Mouse (Mus musculus): ENCODE results near the gene Myo9b. TPM values are rescaled to one million over a fixed set of nuclear protein-coding genes. Genes with fewer than 3 reads are reported as not detected.

The Myo9b gene
- polyA plus RNA-seq, 1 experiment from 2014 or later = 5.8 TPM

GRCm38 (mm10) chr8:71372427-71372826, 99.9 kb downstream of the Myo9b start:
- peaks cover 19% of the 10 kb centered on the region for H3K36me3 ChIP-seq (ENCODE audit: control insufficient read depth, insufficient read depth, low read length)
- H3K9ac ChIP-seq (ENCODE audit: low read length) = no peak overlapping the region
- TF ChIP-seq CTCF (IDR thresholded peaks at IDR 0.05; ENCODE audit: low read depth) (no peak), EP300 (optimal IDR thresholded peaks at IDR 0.05) (no peak)
- no peaks in the 10 kb centered on the region for H3K9me3 ChIP-seq (ENCODE audit: control insufficient read depth, low read length)
- H3K4me3 ChIP-seq (ENCODE audit: low read depth, low read length) = no peak overlapping the region
- 83% methylated on average over 12 of the region's 12 CpGs for WGBS
- DNase-seq (ENCODE audit: low spot score) (no peak), ATAC-seq (ENCODE audit: low FRiP score, low TSS enrichment) (no peak)
- no peak overlapping the region for H3K27ac ChIP-seq (replicated peaks)
- H3K4me2 ChIP-seq (replicated peaks; ENCODE audit: low read depth) = no peak overlapping the region
- peaks cover 13% of the 10 kb centered on the region for H3K4me1 ChIP-seq (replicated peaks; ENCODE audit: control insufficient read depth, insufficient read depth)
- no peaks in the 10 kb centered on the region for H3K27me3 ChIP-seq (ENCODE audit: control insufficient read depth, insufficient read depth, low read length)

GRCm38 (mm10) chr8:71373000-71373399, 100.5 kb downstream of the Myo9b start:
- peaks cover 14% of the 10 kb centered on the region for H3K4me1 ChIP-seq (replicated peaks; ENCODE audit: control insufficient read depth, insufficient read depth)
- ATAC-seq (ENCODE audit: low FRiP score, low TSS enrichment) (no peak), DNase-seq (ENCODE audit: low spot score) (no peak)
- H3K27me3 ChIP-seq (ENCODE audit: control insufficient read depth, insufficient read depth, low read length) = no peaks in the 10 kb centered on the region
- 84% methylated on average over 3 of the region's 3 CpGs for WGBS
- H3K4me3 ChIP-seq (ENCODE audit: low read depth, low read length) = no peak overlapping the region
- H3K27ac ChIP-seq (replicated peaks) = no peak overlapping the region
- H3K9me3 ChIP-seq (ENCODE audit: control insufficient read depth, low read length) = no peaks in the 10 kb centered on the region
- no peak overlapping the region for H3K4me2 ChIP-seq (replicated peaks; ENCODE audit: low read depth)
- peaks cover 19% of the 10 kb centered on the region for H3K36me3 ChIP-seq (ENCODE audit: control insufficient read depth, insufficient read depth, low read length)
- no peak overlapping the region for H3K9ac ChIP-seq (ENCODE audit: low read length)
- TF ChIP-seq EP300 (optimal IDR thresholded peaks at IDR 0.05) (no peak), CTCF (IDR thresholded peaks at IDR 0.05; ENCODE audit: low read depth) (peak; percentile 17; the same call in 1 of the 2 replicates)

GRCm38 (mm10) chr8:71374616-71375206, 102.2 kb downstream of the Myo9b start:
- H3K4me3 ChIP-seq (ENCODE audit: low read depth, low read length) = no peak overlapping the region
- H3K9me3 ChIP-seq (ENCODE audit: control insufficient read depth, low read length) = no peaks in the 10 kb centered on the region
- H3K4me1 ChIP-seq (replicated peaks; ENCODE audit: control insufficient read depth, insufficient read depth) = peaks cover 19% of the 10 kb centered on the region
- no peak overlapping the region for H3K4me2 ChIP-seq (replicated peaks; ENCODE audit: low read depth)
- H3K36me3 ChIP-seq (ENCODE audit: control insufficient read depth, insufficient read depth, low read length) = peaks cover 13% of the 10 kb centered on the region
- TF ChIP-seq EP300 (optimal IDR thresholded peaks at IDR 0.05) (no peak), CTCF (IDR thresholded peaks at IDR 0.05; ENCODE audit: low read depth) (no peak)
- no peak overlapping the region for H3K27ac ChIP-seq (replicated peaks)
- WGBS = 76% methylated on average over 17 of the region's 17 CpGs
- DNase-seq (ENCODE audit: low spot score) = peak; percentile 53
- H3K27me3 ChIP-seq (ENCODE audit: control insufficient read depth, insufficient read depth, low read length) = no peaks in the 10 kb centered on the region
- ATAC-seq (ENCODE audit: low FRiP score, low TSS enrichment) = no peak
- no peak overlapping the region for H3K9ac ChIP-seq (ENCODE audit: low read length)

GRCm38 (mm10) chr8:71375581-71376422, 103.3 kb downstream of the Myo9b start:
- peaks cover 19% of the 10 kb centered on the region for H3K4me1 ChIP-seq (replicated peaks; ENCODE audit: control insufficient read depth, insufficient read depth)
- no peaks in the 10 kb centered on the region for H3K9me3 ChIP-seq (ENCODE audit: control insufficient read depth, low read length)
- 14% methylated on average over 65 of the region's 74 CpGs for WGBS
- peaks cover 13% of the 10 kb centered on the region for H3K36me3 ChIP-seq (ENCODE audit: control insufficient read depth, insufficient read depth, low read length)
- peak; percentile 50 for ATAC-seq (ENCODE audit: low FRiP score, low TSS enrichment)
- peak overlapping the region; percentile 39 for H3K4me2 ChIP-seq (replicated peaks; ENCODE audit: low read depth)
- no peaks in the 10 kb centered on the region for H3K27me3 ChIP-seq (ENCODE audit: control insufficient read depth, insufficient read depth, low read length)
- DNase-seq (ENCODE audit: low spot score) = peak; percentile 90
- 0 out of 2 replicates have a peak overlapping the region, but pooled peaks have one; percentile 8 for H3K4me3 ChIP-seq (ENCODE audit: low read depth, low read length)
- peak overlapping the region; percentile 13 for H3K9ac ChIP-seq (ENCODE audit: low read length)
- 0 out of 2 replicates have a peak overlapping the region, but pooled peaks have one; percentile 35 for H3K27ac ChIP-seq (replicated peaks)
- TF ChIP-seq CTCF (IDR thresholded peaks at IDR 0.05; ENCODE audit: low read depth) (peak; percentile 55), EP300 (optimal IDR thresholded peaks at IDR 0.05) (no peak)

GRCm38 (mm10) chr8:71376423-71377030, 104.0 kb downstream of the Myo9b start:
- no peak for DNase-seq (ENCODE audit: low spot score)
- no peaks in the 10 kb centered on the region for H3K27me3 ChIP-seq (ENCODE audit: control insufficient read depth, insufficient read depth, low read length)
- no peak overlapping the region for H3K27ac ChIP-seq (replicated peaks)
- H3K36me3 ChIP-seq (ENCODE audit: control insufficient read depth, insufficient read depth, low read length) = peaks cover 13% of the 10 kb centered on the region
- H3K4me3 ChIP-seq (ENCODE audit: low read depth, low read length) = no peak overlapping the region
- H3K9me3 ChIP-seq (ENCODE audit: control insufficient read depth, low read length) = no peaks in the 10 kb centered on the region
- TF ChIP-seq CTCF (IDR thresholded peaks at IDR 0.05; ENCODE audit: low read depth) (no peak), EP300 (optimal IDR thresholded peaks at IDR 0.05) (no peak)
- H3K4me2 ChIP-seq (replicated peaks; ENCODE audit: low read depth) = peak overlapping the region; percentile 39
- H3K4me1 ChIP-seq (replicated peaks; ENCODE audit: control insufficient read depth, insufficient read depth) = peaks cover 19% of the 10 kb centered on the region
- 63% methylated on average over 8 of the region's 8 CpGs for WGBS
- no peak overlapping the region for H3K9ac ChIP-seq (ENCODE audit: low read length)
- no peak for ATAC-seq (ENCODE audit: low FRiP score, low TSS enrichment)
